Mouse (Mus musculus) adrenal gland, postnatal 25 days (tissue): ENCODE measurements around the gene Izumo4. TPM values are rescaled to one million over a fixed set of nuclear protein-coding genes. Genes with fewer than 3 reads are reported as not detected.

Source experiments
- DNase-seq: peaks from one replicate; pipeline ENCODE4 v3.0.0; 2021; ENCODE audit warnings: mixed read lengths
- total RNA-seq: library from RNA; stranded (reverse); gene quantifications from 2 replicates; pipeline ENCODE4 v1.2.3, GENCODE M21; 2021

The Izumo4 gene
- total RNA-seq, 1 experiment from 2014 or later, result 37.1 TPM

GRCm38 (mm10) chr10:80687850-80688249, 14.1 kb upstream of the Izumo4 start:
- DNase-seq, result peak; percentile 63

- no peak for DNase-seq
Measured at GRCm38 (mm10) chr10:80692249-80693165, 9.5 kb upstream of the Izumo4 start.

- no peak for DNase-seq
Measured at GRCm38 (mm10) chr10:80693401-80694045, 8.5 kb upstream of the Izumo4 start.

- DNase-seq, result no peak
Measured at GRCm38 (mm10) chr10:80694159-80694938, 7.6 kb upstream of the Izumo4 start.

GRCm38 (mm10) chr10:80695186-80695585, 6.8 kb upstream of the Izumo4 start:
- DNase-seq, result peak; percentile 31

GRCm38 (mm10) chr10:80695801-80696501, 6.0 kb upstream of the Izumo4 start:
- DNase-seq, result no peak

- no peak for DNase-seq
Measured at GRCm38 (mm10) chr10:80696502-80697392, 5.2 kb upstream of the Izumo4 start.

GRCm38 (mm10) chr10:80697393-80697787, 4.6 kb upstream of the Izumo4 start:
- no peak for DNase-seq

- no peak for DNase-seq
Measured at GRCm38 (mm10) chr10:80697812-80698211, 4.2 kb upstream of the Izumo4 start.

GRCm38 (mm10) chr10:80698605-80699004, 3.4 kb upstream of the Izumo4 start:
- no peak for DNase-seq

- no peak for DNase-seq
Measured at GRCm38 (mm10) chr10:80700038-80700504, 1.9 kb upstream of the Izumo4 start.

- DNase-seq, result no peak
Measured at GRCm38 (mm10) chr10:80700732-80701131, 1.3 kb upstream of the Izumo4 start.

GRCm38 (mm10) chr10:80702536-80703390, 779 bp downstream of the Izumo4 start:
- DNase-seq, result peak; percentile 96

GRCm38 (mm10) chr10:80703643-80704042, 1.7 kb downstream of the Izumo4 start:
- DNase-seq, result no peak

GRCm38 (mm10) chr10:80704418-80704817, 2.4 kb downstream of the Izumo4 start:
- DNase-seq, result no peak

GRCm38 (mm10) chr10:80705033-80705432, 3.0 kb downstream of the Izumo4 start:
- DNase-seq, result no peak

GRCm38 (mm10) chr10:80705479-80705878, 3.5 kb downstream of the Izumo4 start:
- DNase-seq, result no peak

GRCm38 (mm10) chr10:80710834-80711233, 8.8 kb downstream of the Izumo4 start:
- no peak for DNase-seq

GRCm38 (mm10) chr10:80717281-80717680, 15.3 kb downstream of the Izumo4 start:
- peak; percentile 62 for DNase-seq
